8 mouse cellular contexts compared by ENCODE assay signal in the genomic region with DNA sequence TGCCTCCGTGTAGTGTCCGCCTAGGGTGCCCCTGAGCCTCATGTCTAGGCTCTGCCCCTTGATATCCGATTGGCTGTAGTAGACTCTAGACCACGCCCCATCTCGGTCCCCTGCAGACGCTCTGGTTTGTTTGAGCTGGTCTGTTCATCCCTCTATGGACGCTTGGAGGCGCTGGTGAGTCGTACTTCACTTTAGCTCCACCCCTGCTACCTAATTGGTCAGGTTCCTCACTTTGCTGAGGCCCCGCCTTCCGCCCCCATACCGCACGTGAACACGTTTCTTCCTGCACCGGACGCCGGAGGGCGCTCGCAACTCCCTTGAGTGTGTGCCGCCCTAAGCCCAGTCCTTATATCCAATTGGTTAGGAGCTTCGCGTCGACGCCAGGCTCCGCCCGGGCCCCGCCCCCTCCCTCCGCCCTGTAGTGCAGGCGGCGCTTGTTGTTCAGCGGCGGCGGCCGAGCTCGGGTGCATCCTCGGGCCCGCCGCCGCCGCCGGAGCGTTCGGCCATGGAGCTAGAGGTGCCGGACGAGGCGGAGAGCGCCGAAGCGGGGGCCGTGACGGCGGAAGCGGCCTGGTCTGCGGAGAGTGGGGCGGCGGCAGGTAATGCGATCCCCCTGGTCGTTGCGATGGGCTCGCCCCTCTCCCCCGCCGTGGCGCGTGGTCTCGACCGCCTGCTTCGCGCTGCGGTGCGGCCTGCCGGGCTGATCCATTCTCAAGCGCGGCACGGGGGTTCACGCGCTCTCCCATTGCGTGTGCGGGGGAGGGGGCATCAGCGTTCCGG. TPM values are rescaled to one million over a fixed set of nuclear protein-coding genes. Genes with fewer than 3 reads are reported as not detected.
DNase-seq lines count a peak whose midpoint lies in the region; ATAC-seq and TF ChIP-seq lines count a peak whose summit lies in the region.

A gene (plus strand): TSS at position 410 of the 780 bp plus-strand sequence.

- TF ChIP-seq POLR2A in testis, adult 2 months (IDR thresholded peaks at IDR 0.05; ENCODE audit: control insufficient read depth, low read depth, low read length), result peak; percentile 44; the same call in 1 of the 2 replicates

- peak; percentile 100 for DNase-seq in c-Kit-positive CD71-positive TER-119-positive erythroid progenitor cells, embryonic 14.5 days (ENCODE audit: low spot score)
- DNase-seq in heart, postnatal 0 days (ENCODE audit: low spot score), result peak; percentile 100
- peak; percentile 99 to 100 for DNase-seq in kidney, postnatal 4 days

- ATAC-seq in forebrain, embryonic 12.5 days (ENCODE audit: low FRiP score), result peak; percentile 95
- peak; percentile 94 for ATAC-seq in heart, postnatal 0 days (ENCODE audit: insufficient read depth, low read depth)
- ATAC-seq in liver, embryonic 16.5 days (ENCODE audit: low read depth), result peak; percentile 94
- peak; percentile 93 for ATAC-seq in neural tube, embryonic 13.5 days (ENCODE audit: low read depth)

- H3K9me3 ChIP-seq in E14TG2a.4 (ENCODE audit: low read length), result no peaks in the 10 kb centered on the region
- no peaks in the 10 kb centered on the region for H3K9me3 ChIP-seq in forebrain, embryonic 12.5 days
- no peaks in the 10 kb centered on the region for H3K9me3 ChIP-seq in heart, postnatal 0 days (replicated peaks; ENCODE audit: control insufficient read depth, low read length)
- H3K9me3 ChIP-seq in liver, embryonic 16.5 days (replicated peaks; ENCODE audit: control insufficient read depth, low read length), result no peaks in the 10 kb centered on the region
- H3K9me3 ChIP-seq in neural tube, embryonic 13.5 days, result no peaks in the 10 kb centered on the region

- H3K27ac ChIP-seq in forebrain, embryonic 12.5 days, result peak within 1 kb of the TSS; percentile 91
- peak within 1 kb of the TSS; percentile 85 for H3K27ac ChIP-seq in heart, postnatal 0 days (ENCODE audit: low read depth)
- H3K27ac ChIP-seq in liver, embryonic 16.5 days (ENCODE audit: low read length), result peak within 1 kb of the TSS; percentile 89
- peak within 1 kb of the TSS; percentile 90 for H3K27ac ChIP-seq in neural tube, embryonic 13.5 days (replicated peaks)
- H3K27ac ChIP-seq in testis, adult 2 months (ENCODE audit: control insufficient read depth, insufficient read depth, low read depth, low read length), result peak within 1 kb of the TSS; percentile 86

- under 1% methylated on average over 74 of the region's 80 CpGs for WGBS in forebrain, embryonic 12.5 days
- WGBS in heart, postnatal 0 days, result under 1% methylated on average over 64 of the region's 80 CpGs
- under 1% methylated on average over 79 of the region's 80 CpGs for WGBS in liver, embryonic 16.5 days (ENCODE audit: insufficient replicate concordance)
- WGBS in neural tube, embryonic 13.5 days, result under 1% methylated on average over 79 of the region's 80 CpGs

- H3K4me1 ChIP-seq in E14TG2a.4 (replicated peaks; ENCODE audit: low read depth, low read length), result peaks cover 90% of the 10 kb centered on the region
- H3K4me1 ChIP-seq in forebrain, embryonic 12.5 days, result peaks cover 44% of the 10 kb centered on the region
- H3K4me1 ChIP-seq in heart, postnatal 0 days (ENCODE audit: control insufficient read depth, insufficient read depth), result peaks cover 28% of the 10 kb centered on the region
- peaks cover 72% of the 10 kb centered on the region for H3K4me1 ChIP-seq in liver, embryonic 16.5 days (ENCODE audit: control insufficient read depth, low read depth, low read length)
- H3K4me1 ChIP-seq in neural tube, embryonic 13.5 days (replicated peaks), result peaks cover 47% of the 10 kb centered on the region
- peaks cover 16% of the 10 kb centered on the region for H3K4me1 ChIP-seq in testis, adult 2 months (ENCODE audit: control insufficient read depth, insufficient read depth, low read length)

- TF ChIP-seq CTCF in E14TG2a.4 (conservative IDR thresholded peaks at IDR 0.05; ENCODE audit: low read length), result peak; percentile 69
- peak; percentile 91 for TF ChIP-seq CTCF in heart, postnatal 0 days (IDR thresholded peaks at IDR 0.05; ENCODE audit: low read depth)
- TF ChIP-seq CTCF in testis, adult 2 months (IDR thresholded peaks at IDR 0.05; ENCODE audit: control insufficient read depth, insufficient read depth, insufficient replicate concordance, low read depth, low read length), result peak; percentile 87

- H3K9ac ChIP-seq in forebrain, embryonic 12.5 days, result peak within 1 kb of the TSS; percentile 82
- H3K9ac ChIP-seq in heart, postnatal 0 days (replicated peaks; ENCODE audit: low read depth, low read length), result peak within 1 kb of the TSS; percentile 60
- H3K9ac ChIP-seq in liver, embryonic 16.5 days (ENCODE audit: low read depth, low read length), result peak within 1 kb of the TSS; percentile 86
- peak within 1 kb of the TSS; percentile 92 for H3K9ac ChIP-seq in neural tube, embryonic 13.5 days

- H3K36me3 ChIP-seq in E14TG2a.4 (ENCODE audit: insufficient read depth, low read length), result peaks cover 30% of the 10 kb centered on the region
- peaks cover 12% of the 10 kb centered on the region; the same call in 1 of the 2 replicates for H3K36me3 ChIP-seq in forebrain, embryonic 12.5 days (replicated peaks)
- H3K36me3 ChIP-seq in heart, postnatal 0 days (replicated peaks; ENCODE audit: control insufficient read depth, insufficient read depth, low read length), result no peaks in the 10 kb centered on the region
- no peaks in the 10 kb centered on the region for H3K36me3 ChIP-seq in liver, embryonic 16.5 days (ENCODE audit: control insufficient read depth, insufficient read depth)
- H3K36me3 ChIP-seq in neural tube, embryonic 13.5 days, result 0 out of 2 replicates have a peak, but pooled peaks cover 2% of the 10 kb centered on the region
- no peaks in the 10 kb centered on the region for H3K36me3 ChIP-seq in testis, adult 2 months (ENCODE audit: control insufficient read depth, insufficient read depth, low read length)

- peaks cover 14% of the 10 kb centered on the region for H3K27me3 ChIP-seq in E14TG2a.4 (ENCODE audit: insufficient read depth, low read length)
- peaks cover 31% of the 10 kb centered on the region for H3K27me3 ChIP-seq in forebrain, embryonic 12.5 days
- H3K27me3 ChIP-seq in heart, postnatal 0 days (ENCODE audit: control insufficient read depth, insufficient read depth, low read length), result peaks cover 13% of the 10 kb centered on the region; the same call in 1 of the 2 replicates
- H3K27me3 ChIP-seq in liver, embryonic 16.5 days (ENCODE audit: control insufficient read depth, insufficient read depth, low read depth, low read length), result no peaks in the 10 kb centered on the region; the same call in 1 of the 2 replicates
- peaks cover 27% of the 10 kb centered on the region for H3K27me3 ChIP-seq in neural tube, embryonic 13.5 days
- no peaks in the 10 kb centered on the region for H3K27me3 ChIP-seq in testis, adult 2 months (ENCODE audit: control insufficient read depth, insufficient read depth, low read length)

- peak; percentile 93; the same call in 1 of the 2 replicates for TF ChIP-seq EP300 in heart, postnatal 0 days (IDR thresholded peaks at IDR 0.05; ENCODE audit: low read depth)

- H3K4me3 ChIP-seq in E14TG2a.4 (replicated peaks; ENCODE audit: low read length), result peak within 1 kb of the TSS; percentile 95
- peak within 1 kb of the TSS; percentile 87 for H3K4me3 ChIP-seq in forebrain, embryonic 12.5 days (replicated peaks)
- H3K4me3 ChIP-seq in heart, postnatal 0 days (ENCODE audit: low read depth, low read length), result peak within 1 kb of the TSS; percentile 62
- peak within 1 kb of the TSS; percentile 71 for H3K4me3 ChIP-seq in liver, embryonic 16.5 days (ENCODE audit: low read depth, low read length)
- peak within 1 kb of the TSS; percentile 88 for H3K4me3 ChIP-seq in neural tube, embryonic 13.5 days
- peak within 1 kb of the TSS; percentile 90 for H3K4me3 ChIP-seq in testis, adult 2 months (ENCODE audit: control insufficient read depth, low read depth, low read length)

- peak within 1 kb of the TSS; percentile 98 for H3K4me2 ChIP-seq in forebrain, embryonic 12.5 days
- peak within 1 kb of the TSS; percentile 73 for H3K4me2 ChIP-seq in heart, postnatal 0 days (ENCODE audit: low read depth, low read length)
- H3K4me2 ChIP-seq in liver, embryonic 16.5 days (ENCODE audit: low read depth, low read length), result peak within 1 kb of the TSS; percentile 97
- peak within 1 kb of the TSS; percentile 90 for H3K4me2 ChIP-seq in neural tube, embryonic 13.5 days

RNA-seq across cellular contexts. Expression of the gene that starts here (rescaled TPM):
- 84.1 and 98.7 TPM in 2 replicates for polyA plus RNA-seq in forebrain, embryonic 12.5 days (2016; fragmentation: Nextera tagmentation; extraction: Ambion mirVana)
- total RNA-seq in heart, postnatal 0 days (2014; rRNA removed; ENCODE audit: low replicate concordance), result 38.5 and 44.3 TPM in 2 replicates
- polyA plus RNA-seq in heart, postnatal 0 days (2015; fragmentation: Nextera tagmentation; extraction: Ambion mirVana), result 20.9 and 21.4 TPM in 2 replicates
- 13.9 and 14.7 TPM in 2 replicates for polyA plus RNA-seq in liver, embryonic 16.5 days (2015; fragmentation: Nextera tagmentation; extraction: Ambion mirVana)
- 99.3 and 102 TPM in 2 replicates for polyA plus RNA-seq in neural tube, embryonic 13.5 days (2015; fragmentation: Nextera tagmentation; extraction: Ambion mirVana)
- 10.1 and 10.4 TPM in 2 replicates for polyA plus RNA-seq in testis, adult 2 months (2012; rRNA removed)

Comparison
In these comparisons a context has a peak if more than half of its experiments do, and no peak if none do; other contexts are left out.
1. Peak in every context shown above with its lines: DNase-seq, ATAC-seq, H3K4me3 ChIP-seq and H3K27ac ChIP-seq.